Mouse (Mus musculus): ENCODE data around the gene Pla2g2e.
"Not testable (repeated sequence)": the region's sequence is repeated elsewhere in the genome, so short reads cannot be mapped to it uniquely, and the experiment has no call there.

The Pla2g2e gene

DNA sequence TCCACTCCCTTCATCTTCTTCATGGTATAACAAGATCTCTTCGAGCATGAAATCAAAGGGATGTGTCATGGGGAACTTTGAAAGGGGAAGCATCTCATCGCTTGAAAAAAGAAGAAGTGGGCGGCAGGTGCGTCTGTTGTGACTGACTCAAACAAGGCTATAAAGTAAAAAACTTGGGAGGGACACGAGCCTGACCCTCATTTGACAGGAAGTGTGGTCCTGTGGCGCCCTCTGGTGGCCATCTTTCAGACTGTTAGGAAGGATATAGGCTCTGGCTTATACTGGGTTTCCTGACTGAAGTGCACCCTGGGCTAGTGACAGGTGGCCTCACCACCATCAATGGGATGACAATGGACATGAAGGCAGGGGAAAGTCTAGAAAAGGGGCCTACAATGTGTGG lies 6.5 kb downstream of the Pla2g2e start:
- peak; percentile 82 for DNase-seq

DNA sequence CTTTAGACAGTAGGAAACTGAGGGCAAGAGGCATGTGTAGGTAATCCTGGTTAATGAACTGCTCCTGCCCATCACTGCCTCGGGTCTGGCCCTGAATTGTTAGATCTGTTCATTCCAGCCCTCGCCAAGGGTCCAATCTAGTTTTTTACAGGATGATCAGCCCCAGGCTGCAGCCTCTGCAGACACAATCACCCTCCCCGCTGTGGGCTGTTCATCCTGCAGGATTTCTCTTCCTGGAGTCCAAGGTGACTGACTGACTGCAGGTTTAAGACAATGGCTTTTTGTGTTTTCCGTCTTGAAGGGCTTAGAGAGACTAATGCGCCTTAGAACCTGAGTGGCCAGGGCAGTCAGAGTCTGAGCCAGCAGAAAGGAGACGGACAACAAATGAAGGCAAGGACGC lies 11.4 kb downstream of the Pla2g2e start:
- no peak for DNase-seq

DNA sequence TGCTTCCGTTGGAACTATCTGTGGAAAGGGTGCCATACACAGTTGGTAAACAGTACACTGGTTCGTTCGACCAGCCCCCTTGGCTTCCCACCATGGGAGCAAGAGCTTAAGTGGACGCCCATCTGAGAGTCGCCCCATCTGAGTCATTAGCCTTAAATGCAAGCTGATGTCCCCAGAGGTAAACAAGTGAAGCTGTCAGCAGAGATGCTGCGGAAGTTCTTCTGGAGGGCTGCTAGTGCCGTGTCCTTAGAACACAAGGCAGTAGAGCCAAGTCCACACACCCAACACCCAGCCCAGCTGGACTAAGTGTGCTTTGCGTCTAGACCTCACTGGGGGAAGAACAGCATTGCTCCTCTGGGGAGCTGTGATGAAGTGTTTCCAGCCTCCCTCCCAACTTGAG lies 11.9 kb downstream of the Pla2g2e start:
- no peak for DNase-seq

DNA sequence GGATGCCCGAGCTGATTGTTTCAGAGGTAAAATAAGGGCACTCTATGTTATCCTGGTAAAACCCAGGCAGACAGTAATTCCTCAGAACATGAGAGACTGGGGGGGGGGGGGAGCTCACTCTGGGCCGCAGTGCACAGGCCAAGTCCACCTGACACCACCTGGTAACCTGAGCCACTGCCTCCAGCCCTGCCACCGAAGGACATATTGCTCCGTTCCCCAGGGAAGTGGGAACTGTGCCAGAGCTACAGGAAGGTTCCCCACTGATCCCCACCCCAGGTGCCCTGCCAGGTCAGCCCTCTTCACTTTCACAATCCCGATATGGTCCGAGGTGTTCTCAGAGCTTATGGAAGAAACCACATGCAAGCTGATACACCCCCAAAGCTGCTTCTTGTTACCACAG lies 14.9 kb downstream of the Pla2g2e start:
- DNase-seq, result no peak

DNA sequence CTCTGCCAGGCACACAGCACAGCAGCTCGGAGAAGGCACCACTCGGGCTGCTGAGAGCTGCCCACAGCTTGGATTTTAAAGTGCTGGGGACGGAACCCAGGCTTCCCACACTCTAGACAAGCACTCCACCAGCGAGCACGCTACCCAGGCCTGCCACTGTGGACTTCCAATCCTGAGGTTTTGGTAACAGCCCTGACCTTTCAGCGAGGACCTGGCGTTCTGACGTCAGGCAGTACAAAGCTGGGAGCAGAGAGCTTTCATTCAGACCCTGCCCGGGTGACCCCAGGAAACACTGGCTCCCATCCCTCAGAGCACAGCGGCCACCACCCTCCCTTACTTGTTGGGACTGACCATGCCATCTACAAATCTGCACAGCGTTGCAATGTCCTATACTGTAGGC lies 16.0 kb downstream of the Pla2g2e start:
- not testable (repeated sequence) for DNase-seq

DNA sequence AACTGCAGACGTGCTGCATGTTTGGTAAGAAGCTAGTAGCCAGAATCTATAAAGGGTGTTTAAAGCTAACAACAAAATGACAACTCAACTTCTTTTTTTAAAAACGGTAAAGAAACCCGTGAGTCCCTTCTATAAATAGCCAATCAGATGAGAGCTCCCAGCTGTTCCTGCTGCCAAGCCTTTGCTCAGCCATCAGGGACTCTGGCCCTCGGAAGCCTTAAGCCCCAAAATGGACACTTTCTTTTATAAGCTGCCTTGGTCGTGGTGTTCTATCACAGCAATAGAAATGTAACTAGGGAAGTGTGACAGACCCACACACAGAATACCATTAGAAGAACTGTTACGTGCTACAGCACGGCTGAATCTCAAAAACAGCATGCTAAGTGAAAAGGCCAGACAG lies 21.6 kb downstream of the Pla2g2e start:
- no peak for DNase-seq

DNA sequence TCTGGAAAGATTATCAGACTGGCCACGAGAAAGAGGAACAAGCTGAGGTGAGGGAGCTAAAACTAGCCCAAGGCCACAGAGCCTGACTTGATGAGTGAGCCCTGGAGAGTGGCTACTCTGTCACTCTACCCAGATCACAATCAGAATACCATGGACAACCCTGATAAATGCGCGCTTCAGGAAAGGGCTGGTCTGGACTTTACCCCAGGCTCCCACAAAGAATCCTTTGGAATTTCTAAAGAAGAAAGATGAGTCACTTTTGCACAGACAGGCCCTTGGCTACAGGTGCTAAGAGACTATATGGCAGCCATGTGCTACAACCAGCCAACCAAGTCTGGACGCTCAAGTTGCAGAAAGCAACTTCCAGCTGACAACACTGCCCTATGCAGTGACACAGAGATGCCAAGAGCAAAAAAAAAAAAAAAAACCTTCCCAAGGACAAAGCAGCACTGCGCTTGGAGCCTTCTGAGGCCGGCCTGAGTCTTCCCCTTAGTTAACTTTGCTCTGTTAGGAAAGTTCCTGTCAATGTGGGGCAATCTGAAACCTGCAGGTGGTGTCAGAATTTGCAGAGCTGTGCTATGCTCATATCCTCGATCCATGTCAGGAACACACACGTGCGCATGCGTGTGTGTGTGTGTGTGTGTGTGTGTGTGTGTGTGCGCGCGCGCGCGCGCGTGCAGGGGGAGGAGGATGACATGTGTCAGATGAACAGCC lies 28.0 kb downstream of the Pla2g2e start:
- no peak for DNase-seq

DNA sequence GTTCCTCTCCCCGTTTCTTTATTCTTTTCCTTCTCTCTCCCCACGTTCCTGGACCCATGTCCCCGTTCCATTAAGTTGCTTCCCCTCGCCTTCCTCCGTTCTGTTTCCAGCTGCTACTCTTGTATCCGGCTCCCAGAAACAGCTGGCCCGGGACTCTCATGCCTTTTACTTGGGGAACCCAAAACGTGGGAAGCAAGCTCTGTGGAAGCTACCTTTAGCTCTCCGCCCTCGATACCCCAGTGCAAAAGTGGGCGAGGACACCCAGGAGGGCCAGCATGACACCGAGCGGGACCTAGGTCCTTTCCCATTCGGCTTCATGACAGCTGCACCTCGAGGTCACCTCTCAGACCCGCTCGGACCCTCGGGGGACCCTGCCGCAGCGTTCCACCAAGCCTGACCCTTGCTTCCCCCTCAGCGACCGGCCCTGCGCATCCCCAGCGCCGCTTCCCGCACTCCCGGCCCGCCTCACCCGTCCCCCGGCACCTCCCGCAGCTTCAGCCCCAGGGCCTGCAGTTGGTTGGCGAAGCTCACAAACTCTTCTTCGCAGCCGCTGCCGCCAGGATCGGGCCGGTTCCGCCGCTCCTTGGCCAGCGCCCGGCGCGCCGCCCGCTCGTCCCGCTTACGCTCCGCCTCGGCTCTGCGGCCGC lies 35.5 kb downstream of the Pla2g2e start:
- DNase-seq, result no peak

DNA sequence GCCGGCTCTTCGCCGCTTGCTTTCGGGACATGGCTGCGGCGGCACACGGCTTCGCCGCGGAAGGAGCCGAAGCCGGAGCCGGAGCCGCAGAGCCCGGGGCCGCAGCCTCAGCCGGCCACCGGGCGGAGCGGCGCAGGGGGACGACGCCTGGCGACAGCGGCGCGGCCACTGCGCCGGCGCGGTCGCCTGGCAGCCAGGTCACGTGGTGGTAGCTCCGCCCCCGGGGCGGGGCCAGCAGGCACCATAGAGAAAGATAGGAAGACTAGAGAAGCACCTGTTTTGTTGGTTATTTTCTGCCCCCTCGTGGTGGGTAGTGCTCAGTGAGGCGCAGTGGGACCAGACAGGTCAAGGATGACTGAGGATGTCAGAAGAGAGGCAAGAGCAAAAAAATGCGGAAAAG lies 36.1 kb downstream of the Pla2g2e start, which contains the start of gene Otud3:
Otud3 (minus strand) TSS at position 149 of the 400 bp plus-strand sequence.
- DNase-seq, result peak; percentile 96

DNA sequence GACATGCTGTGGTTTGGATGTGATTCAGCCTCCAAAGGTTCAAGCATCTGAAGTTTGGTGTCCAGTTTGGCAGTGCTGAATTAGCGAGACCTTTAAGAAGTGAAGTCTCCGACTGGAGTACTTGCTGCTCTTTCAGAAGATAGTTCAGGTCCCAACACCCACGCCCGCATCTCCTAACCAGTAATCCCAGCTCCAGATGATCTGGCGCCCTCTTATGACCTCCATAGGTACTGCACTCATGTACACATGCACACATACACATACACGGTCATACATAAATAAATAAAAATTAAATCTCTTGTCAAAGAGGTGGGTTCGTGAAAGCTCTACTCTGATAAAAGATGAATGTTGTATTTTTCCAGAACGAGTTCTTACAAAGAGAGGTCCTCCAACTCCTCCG lies 39.5 kb downstream of the Pla2g2e start:
- no peak for DNase-seq

DNA sequence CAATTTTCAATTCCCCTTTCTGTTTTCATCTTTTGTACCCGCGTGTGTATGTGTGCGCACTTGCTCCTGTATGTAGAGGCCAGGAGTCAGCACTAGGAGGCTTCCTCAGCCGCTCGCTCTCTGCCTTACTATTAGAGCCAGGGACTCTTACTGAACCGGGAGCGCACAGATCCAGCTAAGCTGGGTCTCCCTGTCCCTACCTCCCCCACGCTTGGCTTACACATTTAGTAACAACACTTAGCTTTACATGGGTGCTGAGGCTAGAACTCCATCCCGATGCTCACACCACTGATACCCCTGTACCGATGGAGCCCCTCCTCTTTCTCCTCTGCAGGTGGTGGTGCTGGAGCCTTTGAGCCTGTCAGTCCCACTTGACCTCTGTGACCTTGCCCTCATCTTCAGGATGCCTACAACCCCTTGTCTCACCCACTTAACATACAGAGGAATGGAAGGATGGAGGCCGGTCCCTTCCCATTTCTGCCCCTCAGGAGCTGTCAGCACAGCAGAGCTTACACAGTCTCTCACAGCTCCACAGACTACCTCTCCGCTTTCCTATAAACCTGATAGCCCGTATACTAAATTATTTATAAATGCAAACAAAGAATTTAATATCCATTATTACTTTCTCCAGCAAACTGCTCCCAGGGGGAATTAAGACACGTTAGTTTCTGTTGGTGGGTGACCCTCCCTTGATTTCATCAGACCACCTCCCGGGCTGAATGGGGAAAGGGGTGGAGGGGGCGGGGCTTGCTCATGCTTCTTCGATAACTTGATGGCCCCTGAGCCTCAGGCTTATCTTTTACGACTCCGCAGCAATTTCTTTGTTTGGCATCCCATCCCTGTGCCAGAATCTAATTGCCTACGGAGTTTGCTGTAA lies 43.8 kb downstream of the Pla2g2e start:
- no peak for DNase-seq

DNA sequence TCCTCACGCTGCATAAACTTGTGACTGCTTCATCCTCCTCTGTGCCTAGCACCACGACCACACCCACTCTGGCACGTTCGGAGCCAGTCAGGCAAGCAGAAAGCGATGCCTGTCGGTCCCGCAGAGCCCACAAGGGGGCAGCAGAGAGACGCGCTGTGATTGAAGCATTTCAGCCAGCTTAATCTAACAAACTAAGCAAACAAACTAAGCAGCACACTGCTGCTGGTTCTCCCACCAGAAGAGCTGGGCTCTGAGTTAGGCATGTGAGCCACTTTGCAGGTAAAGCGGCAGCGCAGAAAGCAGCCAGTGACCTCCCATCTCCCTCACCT lies 44.4 kb downstream of the Pla2g2e start:
- DNase-seq, result peak; percentile 95

DNA sequence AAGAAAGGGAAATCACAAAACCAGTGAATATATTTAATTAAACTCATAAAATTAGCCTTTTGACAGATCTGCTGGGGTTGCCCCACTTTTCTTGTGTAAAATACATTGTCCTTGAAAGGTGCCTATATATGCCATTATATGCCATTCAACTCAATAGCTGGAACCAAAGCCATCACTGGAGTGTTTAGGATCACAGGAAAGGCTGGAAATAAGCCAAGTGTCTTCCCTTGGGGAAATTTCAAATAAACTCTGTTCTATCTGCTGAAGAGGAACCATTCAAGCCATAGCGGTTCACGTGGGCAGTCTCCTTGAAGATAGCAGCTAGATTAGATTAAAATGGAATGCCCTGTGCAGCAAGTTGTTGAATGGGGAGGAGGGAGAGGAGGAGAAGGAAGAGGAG lies 47.8 kb downstream of the Pla2g2e start:
- no peak for DNase-seq
